Mouse (Mus musculus) thymus, postnatal 10 days (tissue): ENCODE results near the gene Kcnip2.
"Not testable (repeated sequence)": the region's sequence is repeated elsewhere in the genome, so short reads cannot be mapped to it uniquely, and the experiment has no call there.

Experiments
- DNase-seq, 2 experiments: peaks; one replicate each; pipeline ENCODE4 v3.0.0; 2021; ENCODE audit warnings: low spot score in 2 of 2

Kcnip2 gene

DNA sequence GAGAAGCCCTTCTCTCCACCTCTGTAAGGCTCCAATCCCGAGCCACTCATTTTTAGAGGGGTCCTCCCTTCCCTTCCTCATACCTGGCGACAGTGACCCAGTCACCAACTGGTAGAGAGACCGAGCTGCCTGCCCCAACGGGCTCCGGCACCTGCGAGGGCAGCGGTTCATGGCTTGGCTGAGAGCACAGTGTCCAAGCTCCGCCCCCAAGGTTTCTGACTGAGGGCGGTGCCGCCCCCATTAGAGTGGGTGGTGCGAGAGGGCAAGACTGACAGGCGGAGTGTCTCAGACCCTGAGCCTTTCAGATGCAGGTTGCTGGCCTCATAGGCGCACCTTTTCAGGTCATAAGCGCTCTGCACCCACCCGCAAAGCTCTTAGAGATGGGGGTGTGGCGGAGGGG, 3.7 kb downstream of the Kcnip2 start:
- peak; percentile 35 to 47 for DNase-seq

DNA sequence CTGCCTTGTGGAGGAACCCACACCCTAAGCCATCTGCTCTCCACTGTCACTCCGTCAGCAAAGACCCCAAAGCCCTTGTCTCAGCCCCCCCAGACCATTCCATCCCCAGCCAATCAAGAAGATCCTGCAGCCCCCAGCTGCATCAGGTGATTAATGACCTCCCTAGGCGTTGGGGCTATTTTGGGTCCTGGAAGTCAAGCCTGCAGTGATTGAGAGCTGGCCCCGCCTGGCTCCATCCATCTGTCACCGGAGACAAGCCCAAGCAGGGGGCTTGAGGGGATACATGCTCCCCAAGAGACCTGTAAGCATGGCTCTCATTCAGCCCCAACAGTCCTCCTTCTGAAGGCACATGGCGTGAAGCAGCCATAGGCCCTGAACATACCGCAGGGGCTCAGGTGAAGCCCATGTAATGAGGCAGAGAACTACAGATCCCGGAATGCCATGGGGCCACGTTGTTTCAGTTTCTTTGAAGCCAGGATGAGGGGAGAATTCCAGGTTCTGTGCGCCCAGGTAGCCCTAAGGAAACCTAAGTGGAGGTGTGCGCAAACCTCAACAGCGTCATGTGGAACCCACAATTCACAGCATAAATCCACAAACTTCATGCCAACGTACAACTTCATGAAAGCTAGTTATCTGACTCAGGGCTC, 4.7 kb downstream of the Kcnip2 start:
- DNase-seq = no peak

- no peak for DNase-seq
These were observed 8.1 kb downstream of the Kcnip2 start for GRCm38 (mm10) chr19:45807732-45808131.

GRCm38 (mm10) chr19:45805817-45806216, 10.0 kb downstream of the Kcnip2 start:
- not testable (repeated sequence) for DNase-seq

- peak; percentile 29 to 54 for DNase-seq
These were observed 11.1 kb downstream of the Kcnip2 start for GRCm38 (mm10) chr19:45804593-45805368.

GRCm38 (mm10) chr19:45803408-45803807, 12.5 kb downstream of the Kcnip2 start:
- no peak for DNase-seq

GRCm38 (mm10) chr19:45802702-45803101, 13.2 kb downstream of the Kcnip2 start:
- DNase-seq = no peak

GRCm38 (mm10) chr19:45796879-45797278, 19.0 kb downstream of the Kcnip2 start:
- DNase-seq = no peak

DNA sequence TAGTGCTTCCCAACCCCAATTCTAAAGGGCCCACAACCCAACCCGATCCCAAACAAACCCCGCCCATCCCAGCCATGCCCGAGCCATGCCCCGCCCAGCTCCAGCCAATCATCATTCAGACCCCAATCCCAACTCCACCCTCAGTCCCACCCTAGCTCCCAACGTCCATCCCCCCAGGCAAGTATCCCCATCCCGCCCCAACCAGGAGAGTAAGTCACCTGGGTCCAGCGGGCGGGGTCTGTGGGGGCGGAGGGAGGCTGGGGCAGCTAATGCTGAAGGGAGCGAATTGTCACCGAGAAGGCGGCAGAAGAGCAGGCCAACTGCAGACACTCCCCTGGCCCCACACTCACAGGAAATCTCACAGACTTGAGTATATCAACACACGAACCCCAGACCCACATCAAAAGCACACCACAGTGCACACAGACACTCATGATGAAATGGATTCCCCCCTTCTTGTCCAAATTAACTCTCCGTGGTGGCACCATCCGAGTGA, 19.8 kb downstream of the Kcnip2 start:
- DNase-seq = peak; percentile 52 to 57

GRCm38 (mm10) chr19:45795406-45795944, 20.4 kb downstream of the Kcnip2 start:
- no peak for DNase-seq

GRCm38 (mm10) chr19:45794718-45795117, 21.1 kb downstream of the Kcnip2 start:
- no peak for DNase-seq

- no peak for DNase-seq
These were observed 23.5 kb downstream of the Kcnip2 start for GRCm38 (mm10) chr19:45792404-45792803.

GRCm38 (mm10) chr19:45789888-45790874, 25.7 kb downstream of the Kcnip2 start:
- DNase-seq = no peak

DNA sequence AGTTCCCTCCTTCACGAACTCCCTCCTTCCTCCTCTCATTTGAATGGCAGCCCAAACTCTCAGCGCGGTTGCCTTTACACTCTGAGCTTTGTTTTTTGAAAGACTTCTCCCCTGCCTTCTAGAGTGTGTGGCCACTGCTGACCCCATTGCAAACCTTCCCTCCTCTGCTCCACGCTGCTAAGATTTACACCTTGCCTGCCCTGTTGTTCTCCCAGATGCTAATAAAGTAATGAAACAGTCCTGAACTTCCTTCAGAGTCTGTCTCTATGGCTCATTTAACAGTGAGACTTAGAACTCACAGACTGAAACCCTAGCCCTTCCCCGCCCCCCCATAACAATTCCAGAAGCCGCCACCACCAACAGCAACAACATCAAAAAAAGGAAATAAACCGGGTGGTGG, 26.5 kb downstream of the Kcnip2 start:
- DNase-seq = no peak

- DNase-seq = no peak
These were observed 27.5 kb downstream of the Kcnip2 start for GRCm38 (mm10) chr19:45788337-45788736.

GRCm38 (mm10) chr19:45787450-45787849, 28.4 kb downstream of the Kcnip2 start:
- DNase-seq = no peak

DNA sequence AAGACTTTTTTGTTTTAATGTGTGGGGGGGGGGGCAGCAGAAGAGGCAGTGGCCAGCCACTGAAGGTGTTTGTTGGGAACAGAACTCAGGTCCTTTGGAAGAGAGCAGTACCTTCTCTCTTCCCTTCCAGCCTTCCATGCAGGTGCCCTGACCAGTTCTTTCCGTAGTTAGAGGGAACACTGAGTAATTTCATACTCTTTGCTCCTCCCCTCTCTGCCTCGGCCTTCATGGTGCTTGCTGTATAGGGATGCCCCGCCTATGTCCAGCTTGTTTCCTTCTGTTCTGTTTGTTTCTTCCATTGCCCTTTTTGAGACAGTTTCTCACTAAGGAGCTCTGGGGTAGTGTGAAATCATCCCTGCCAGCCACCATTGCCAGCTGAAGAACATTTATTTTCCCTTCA, 30.4 kb downstream of the Kcnip2 start:
- no peak for DNase-seq

GRCm38 (mm10) chr19:45783933-45784576, 31.8 kb downstream of the Kcnip2 start:
- peak in 1 of 2 experiments; percentile 11 for DNase-seq

DNA sequence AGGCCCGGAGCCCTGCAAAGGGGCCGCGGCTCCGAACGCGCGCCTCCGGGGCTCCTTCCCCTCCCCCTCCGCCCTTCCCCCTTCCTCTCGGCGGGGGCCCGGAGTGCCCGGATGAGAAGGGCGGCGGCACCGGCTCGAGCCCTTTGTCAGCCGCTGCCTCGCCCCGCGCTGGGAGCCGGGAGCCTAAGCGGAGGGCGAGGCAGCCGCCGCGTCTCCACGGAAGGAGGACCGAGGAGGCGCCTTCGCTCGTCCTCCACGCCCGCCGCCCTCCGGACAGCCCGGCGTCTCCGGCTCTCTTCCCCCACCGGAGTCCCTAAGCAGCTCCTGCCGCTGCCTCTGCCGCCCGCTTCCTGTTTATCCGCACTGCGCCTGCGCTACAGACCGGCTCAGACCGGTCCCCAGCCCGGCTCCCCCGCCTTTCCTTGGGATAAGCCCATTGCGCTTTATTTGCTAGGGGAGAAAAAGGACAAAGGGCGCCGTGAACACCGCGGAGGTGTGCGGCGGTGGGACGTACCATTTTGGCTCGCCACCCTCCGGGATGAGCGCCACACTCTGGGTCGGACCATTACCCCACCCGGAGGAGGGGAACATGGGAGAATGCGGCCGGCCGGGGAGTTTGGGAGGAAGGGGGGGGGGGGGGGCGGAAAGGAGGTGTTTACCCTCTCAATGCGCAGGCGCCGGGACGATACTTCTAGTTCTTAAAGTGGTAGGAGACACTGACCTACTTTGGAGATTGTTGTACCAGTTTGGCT, 32.5 kb downstream of the Kcnip2 start, which contains the start of gene Mgea5:
TSS of gene Mgea5 (minus strand) at position 657 of the 752 bp plus-strand sequence.
- peak; percentile 97 to 99 for DNase-seq

GRCm38 (mm10) chr19:45782315-45783001, 33.4 kb downstream of the Kcnip2 start:
- peak; percentile 56 to 63 for DNase-seq
